Mouse (Mus musculus) kidney, adult 2 months (tissue): ENCODE results near the gene AC161166.1. TPM values are rescaled to one million over a fixed set of nuclear protein-coding genes. Genes with fewer than 3 reads are reported as not detected.

Experiments used
- DNase-seq: peaks from one replicate; pipeline ENCODE4 v3.0.0; 2021
- H3K27ac ChIP-seq: fragments of 200-500 bp; 2 replicates; pipeline ENCODE4 v1.5.1; 2012; ENCODE audit warnings: low read depth, low read length, control low read depth, inconsistent platforms; ENCODE audit not compliant: insufficient read depth
- H3K27me3 ChIP-seq: fragments of 200-500 bp; replicated peaks from 2 replicates; pipeline ENCODE4 v1.6.1; 2012; ENCODE audit warnings: mild to moderate bottlenecking, moderate library complexity, low read length, inconsistent platforms; ENCODE audit not compliant: control insufficient read depth, insufficient read depth
- H3K36me3 ChIP-seq: fragments of 200-500 bp; 2 replicates; pipeline ENCODE4 v1.6.1; 2012; ENCODE audit warnings: mild to moderate bottlenecking, moderate library complexity, low read length, inconsistent platforms; ENCODE audit not compliant: control insufficient read depth, insufficient read depth
- H3K4me1 ChIP-seq: fragments of 200-500 bp; 2 replicates; pipeline ENCODE4 v1.6.1; 2011; ENCODE audit warnings: low read length; ENCODE audit not compliant: control insufficient read depth, insufficient read depth
- H3K4me3 ChIP-seq: fragments of 200-500 bp; 2 replicates; pipeline ENCODE4 v1.5.1; 2011; ENCODE audit warnings: mild to moderate bottlenecking, low read depth, low read length, control low read depth; ENCODE audit not compliant: insufficient read depth
- CTCF ChIP-seq: fragments of 200-500 bp; conservative IDR thresholded peaks from 2 replicates; pipeline ENCODE4 v1.5.1; 2011; ENCODE audit warnings: low read depth, mild to moderate bottlenecking, control low read depth, low read length, moderate library complexity, mixed read lengths; ENCODE audit not compliant: insufficient read depth, insufficient read length
- POLR2A ChIP-seq: fragments of 200-500 bp; IDR thresholded peaks from one replicate; pipeline ENCODE4 v1.6.1; 2011; ENCODE audit warnings: low read depth, low read length, control low read depth
- WGBS: fragments of 180-500 bp; shearing (Covaris S2); methylation state at CpG from one replicate; pipeline ENCODE4 v1.1.7; 2018; 5-methylcytosine and 5-hydroxymethylcytosine counted together
- polyA plus RNA-seq: library from polyadenylated mRNA; depleted of rRNA; stranded (reverse); fragments of >200 nt; gene quantifications from 2 replicates; pipeline ENCODE4 v1.2.3, GENCODE M21; 2012

AC161166.1 gene
- polyA plus RNA-seq, 1 experiment: not detected

- Histone ChIP-seq H3K27ac (no peak overlapping the region), H3K4me3 (no peak overlapping the region), H3K36me3 (no peaks in the 10 kb centered on the region), H3K27me3 (no peaks in the 10 kb centered on the region), H3K4me1 (no peaks in the 10 kb centered on the region)
- TF ChIP-seq POLR2A (no peak), CTCF (peak; percentile 73)
- WGBS: 80% methylated on average over 7 of the region's 7 CpGs
- DNase-seq: peak; percentile 33
Observed at GRCm38 (mm10) chr7:24472937-24473336, 39.3 kb downstream of the AC161166.1 start.

GRCm38 (mm10) chr7:24472442-24472841 lies 39.8 kb downstream of the AC161166.1 start:
- Histone ChIP-seq H3K4me1 (no peaks in the 10 kb centered on the region), H3K36me3 (no peaks in the 10 kb centered on the region), H3K27me3 (no peaks in the 10 kb centered on the region), H3K4me3 (no peak overlapping the region), H3K27ac (no peak overlapping the region)
- whole genome bisulfite sequencing: 80% methylated on average over 6 of the region's 6 CpGs
- no peak for TF ChIP-seq POLR2A
- TF ChIP-seq CTCF: no peak
- DNase-seq: no peak

GRCm38 (mm10) chr7:24470356-24470755 lies 41.9 kb downstream of the AC161166.1 start:
- Histone ChIP-seq H3K27me3 (no peaks in the 10 kb centered on the region), H3K27ac (no peak overlapping the region), H3K4me3 (no peak overlapping the region), H3K4me1 (no peaks in the 10 kb centered on the region), H3K36me3 (no peaks in the 10 kb centered on the region)
- TF ChIP-seq POLR2A (no peak), CTCF (no peak)
- 90% methylated on average over 7 of the region's 7 CpGs for WGBS
- DNase-seq: no peak

- Histone ChIP-seq H3K4me3 (no peak overlapping the region), H3K27ac (no peak overlapping the region), H3K36me3 (no peaks in the 10 kb centered on the region), H3K27me3 (no peaks in the 10 kb centered on the region), H3K4me1 (no peaks in the 10 kb centered on the region)
- WGBS: 91% methylated on average over 3 of the region's 3 CpGs
- no peak for DNase-seq
- TF ChIP-seq CTCF: peak; percentile 31; the same call in 1 of the 2 replicates
- TF ChIP-seq POLR2A: no peak
Observed at GRCm38 (mm10) chr7:24469126-24469525, 43.1 kb downstream of the AC161166.1 start.

- WGBS: 78% methylated on average over 5 of the region's 5 CpGs
- Histone ChIP-seq H3K4me3 (no peak overlapping the region), H3K4me1 (no peaks in the 10 kb centered on the region), H3K27ac (no peak overlapping the region), H3K27me3 (no peaks in the 10 kb centered on the region), H3K36me3 (no peaks in the 10 kb centered on the region)
- TF ChIP-seq CTCF: no peak
- TF ChIP-seq POLR2A: no peak
- no peak for DNase-seq
Observed at GRCm38 (mm10) chr7:24467886-24468285, 44.4 kb downstream of the AC161166.1 start.

- 0 out of 2 replicates have a peak, but pooled peaks cover 3% of the 10 kb centered on the region for H3K4me1 ChIP-seq
- no peaks in the 10 kb centered on the region for H3K27me3 ChIP-seq
- WGBS: 87% methylated on average over 6 of the region's 6 CpGs
- no peak for DNase-seq
- no peaks in the 10 kb centered on the region for H3K36me3 ChIP-seq
- H3K27ac ChIP-seq: no peak overlapping the region
- no peak for TF ChIP-seq CTCF
- no peak for TF ChIP-seq POLR2A
- H3K4me3 ChIP-seq: no peak overlapping the region
Observed at GRCm38 (mm10) chr7:24466835-24467234, 45.4 kb downstream of the AC161166.1 start.

- peak; percentile 69 for DNase-seq
- Histone ChIP-seq H3K27ac (peak within 1 kb of the TSS; percentile 70), H3K36me3 (no peaks in the 10 kb centered on the region), H3K27me3 (no peaks in the 10 kb centered on the region), H3K4me1 (0 out of 2 replicates have a peak, but pooled peaks cover 11% of the 10 kb centered on the region), H3K4me3 (peak within 1 kb of the TSS; percentile 37)
- 3% methylated on average over 27 of the region's 27 CpGs for WGBS
- TF ChIP-seq POLR2A: no peak
- TF ChIP-seq CTCF: no peak
Observed at GRCm38 (mm10) chr7:24462388-24463319, 49.6 kb downstream of the AC161166.1 start, which contains the start of gene Plaur. TSS of gene Plaur (plus strand) at chr7:24462484.
